Mouse (Mus musculus): Measurements from ENCODE around the gene Wwox.

DNA sequence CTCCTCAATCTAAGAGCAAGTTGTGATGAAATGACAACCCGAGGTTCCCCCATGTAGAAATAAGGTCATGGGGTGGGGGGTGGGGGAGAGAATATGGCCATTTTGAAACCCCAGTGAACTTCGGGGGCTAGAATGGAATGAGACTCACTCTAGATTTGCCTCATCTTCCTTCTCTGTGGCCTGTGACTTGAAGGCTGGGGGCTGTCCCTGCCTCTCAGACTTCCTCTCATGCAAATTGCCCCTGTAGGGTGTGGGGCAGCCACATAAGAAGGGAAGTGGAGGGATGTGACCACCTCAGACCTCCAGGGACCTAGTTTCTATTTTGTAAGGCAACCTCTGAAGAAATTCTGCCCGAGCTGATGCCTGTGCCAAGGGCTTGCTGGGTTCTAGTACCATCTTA is 958.5 kb downstream of the Wwox start:
- no peak for TF ChIP-seq GATA1 (IDR thresholded peaks at IDR 0.05; ENCODE audit: borderline replicate concordance, low read length)
- no peak for TF ChIP-seq FLI1 (IDR thresholded peaks at IDR 0.05; ENCODE audit: low read length)

Data from megakaryocyte, embryonic 14.5 days (primary cell).